Mouse (Mus musculus): ENCODE results near the gene Pcbp3. TPM values are rescaled to one million over a fixed set of nuclear protein-coding genes. Genes with fewer than 3 reads are reported as not detected.
A peak's percentile ranks its signal among the peaks of the same experiment; 100 is the strongest.
"Not testable (repeated sequence)": the region's sequence is repeated elsewhere in the genome, so short reads cannot be mapped to it uniquely, and the experiment has no call there.

The Pcbp3 gene
- polyA plus RNA-seq, 1 experiment from 2014 or later: 43.5 TPM

GRCm38 (mm10) chr10:76771086-76771485 lies 190.6 kb downstream of the Pcbp3 start:
- no peak overlapping the region for H3K4me2 ChIP-seq (replicated peaks)
- no peak overlapping the region for H3K9ac ChIP-seq
- no peaks in the 10 kb centered on the region; the same call in 1 of the 2 replicates for H3K36me3 ChIP-seq
- H3K4me1 ChIP-seq (replicated peaks): no peaks in the 10 kb centered on the region
- H3K4me3 ChIP-seq (replicated peaks): no peak overlapping the region
- no peak for ATAC-seq
- H3K27me3 ChIP-seq (replicated peaks): no peaks in the 10 kb centered on the region
- H3K27ac ChIP-seq: no peak overlapping the region
- no peaks in the 10 kb centered on the region for H3K9me3 ChIP-seq
- 60% methylated on average over 5 of the region's 5 CpGs for WGBS

DNA sequence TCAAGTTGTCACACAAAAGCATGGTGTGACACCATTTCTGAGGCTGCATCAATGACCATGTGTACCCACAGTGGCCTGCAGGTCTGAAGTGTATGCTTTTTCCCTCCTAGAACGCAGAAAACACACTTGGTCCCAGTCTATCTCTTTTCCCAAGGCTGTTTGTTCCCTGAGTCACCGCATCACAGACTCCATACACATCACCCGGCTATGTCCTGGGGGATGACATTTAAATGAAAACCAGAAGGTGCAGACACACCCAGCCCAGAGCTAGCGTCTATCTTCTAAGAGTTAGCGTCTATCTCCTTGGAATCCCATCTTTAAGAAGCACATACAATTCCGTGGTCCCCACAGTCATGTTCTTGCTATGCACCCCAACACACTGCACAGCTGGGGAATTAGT lies 192.1 kb downstream of the Pcbp3 start:
- no peak overlapping the region for H3K4me3 ChIP-seq (replicated peaks)
- no peak for ATAC-seq
- H3K9me3 ChIP-seq: no peaks in the 10 kb centered on the region
- no peaks in the 10 kb centered on the region for H3K27me3 ChIP-seq (replicated peaks)
- no peaks in the 10 kb centered on the region; the same call in 1 of the 2 replicates for H3K36me3 ChIP-seq
- H3K9ac ChIP-seq: no peak overlapping the region
- no peak overlapping the region for H3K27ac ChIP-seq
- H3K4me2 ChIP-seq (replicated peaks): no peak overlapping the region
- WGBS: 91% methylated on average over 6 of the region's 6 CpGs
- H3K4me1 ChIP-seq (replicated peaks): no peaks in the 10 kb centered on the region

- Histone ChIP-seq H3K36me3 (no peaks in the 10 kb centered on the region; the same call in 1 of the 2 replicates), H3K9ac (no peak overlapping the region), H3K27me3 (replicated peaks) (no peaks in the 10 kb centered on the region), H3K4me3 (replicated peaks) (no peak overlapping the region), H3K4me1 (replicated peaks) (no peaks in the 10 kb centered on the region), H3K4me2 (replicated peaks) (no peak overlapping the region), H3K9me3 (no peaks in the 10 kb centered on the region), H3K27ac (no peak overlapping the region)
- 91% methylated on average over 1 of the region's 1 CpGs for WGBS
- no peak for ATAC-seq
Observed at GRCm38 (mm10) chr10:76766196-76766595, 195.5 kb downstream of the Pcbp3 start.

DNA sequence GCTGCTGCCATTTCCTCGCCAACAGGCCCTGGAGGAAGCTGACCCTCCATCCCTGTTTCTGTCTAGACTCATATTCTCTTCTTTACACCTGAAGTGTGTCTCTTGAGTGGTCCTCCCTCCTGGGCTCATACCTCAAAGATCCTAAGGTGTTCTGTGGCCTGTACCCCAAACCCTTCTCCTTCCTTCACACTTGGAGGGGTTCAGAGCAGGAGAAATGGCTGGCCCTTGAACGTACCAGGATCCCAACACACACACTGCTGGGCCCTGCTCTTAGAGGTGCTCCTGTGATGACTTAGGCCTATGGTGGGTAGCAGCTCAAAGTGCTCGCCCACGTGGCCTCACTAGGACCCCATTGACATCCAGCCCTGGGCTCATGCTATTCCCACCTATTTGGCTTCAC lies 196.8 kb downstream of the Pcbp3 start:
- no peaks in the 10 kb centered on the region; the same call in 1 of the 2 replicates for H3K36me3 ChIP-seq
- H3K4me3 ChIP-seq (replicated peaks): no peak overlapping the region
- H3K9me3 ChIP-seq: no peaks in the 10 kb centered on the region
- H3K4me1 ChIP-seq (replicated peaks): no peaks in the 10 kb centered on the region
- 93% methylated on average over 4 of the region's 4 CpGs for WGBS
- ATAC-seq: no peak
- no peaks in the 10 kb centered on the region for H3K27me3 ChIP-seq (replicated peaks)
- no peak overlapping the region for H3K27ac ChIP-seq
- no peak overlapping the region for H3K4me2 ChIP-seq (replicated peaks)
- no peak overlapping the region for H3K9ac ChIP-seq

GRCm38 (mm10) chr10:76763016-76763415 lies 198.7 kb downstream of the Pcbp3 start:
- no peaks in the 10 kb centered on the region for H3K27me3 ChIP-seq (replicated peaks)
- H3K36me3 ChIP-seq: no peaks in the 10 kb centered on the region; the same call in 1 of the 2 replicates
- H3K4me3 ChIP-seq (replicated peaks): no peak overlapping the region
- H3K27ac ChIP-seq: no peak overlapping the region
- H3K4me1 ChIP-seq (replicated peaks): no peaks in the 10 kb centered on the region
- ATAC-seq: no peak
- no peaks in the 10 kb centered on the region for H3K9me3 ChIP-seq
- 93% methylated on average over 12 of the region's 12 CpGs for WGBS
- no peak overlapping the region for H3K9ac ChIP-seq
- no peak overlapping the region for H3K4me2 ChIP-seq (replicated peaks)

DNA sequence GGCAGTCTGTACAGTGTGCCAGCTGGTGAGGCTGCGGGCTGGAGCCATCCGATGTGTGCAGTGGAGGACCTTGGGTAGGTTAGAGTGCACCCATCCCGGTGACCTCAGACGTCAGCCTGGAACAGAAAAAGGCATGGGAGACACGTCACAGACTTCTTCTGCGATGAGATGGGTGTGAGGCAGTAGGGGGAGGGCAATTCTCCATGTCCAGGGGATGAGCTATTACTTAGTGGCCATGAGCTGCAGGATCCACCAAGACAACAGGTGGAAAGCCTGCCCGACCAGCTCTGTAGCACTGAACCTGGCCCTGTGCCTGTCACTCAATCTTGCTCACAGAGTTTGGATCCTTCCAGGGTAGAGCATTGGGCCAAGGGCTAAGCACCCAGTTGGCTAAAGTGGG lies 199.3 kb downstream of the Pcbp3 start:
- Histone ChIP-seq H3K4me3 (replicated peaks) (no peak overlapping the region), H3K4me2 (replicated peaks) (no peak overlapping the region), H3K36me3 (no peaks in the 10 kb centered on the region; the same call in 1 of the 2 replicates), H3K9me3 (no peaks in the 10 kb centered on the region), H3K27ac (no peak overlapping the region), H3K27me3 (replicated peaks) (no peaks in the 10 kb centered on the region), H3K9ac (no peak overlapping the region), H3K4me1 (replicated peaks) (no peaks in the 10 kb centered on the region)
- 77% methylated on average over 7 of the region's 7 CpGs for WGBS
- ATAC-seq: no peak

DNA sequence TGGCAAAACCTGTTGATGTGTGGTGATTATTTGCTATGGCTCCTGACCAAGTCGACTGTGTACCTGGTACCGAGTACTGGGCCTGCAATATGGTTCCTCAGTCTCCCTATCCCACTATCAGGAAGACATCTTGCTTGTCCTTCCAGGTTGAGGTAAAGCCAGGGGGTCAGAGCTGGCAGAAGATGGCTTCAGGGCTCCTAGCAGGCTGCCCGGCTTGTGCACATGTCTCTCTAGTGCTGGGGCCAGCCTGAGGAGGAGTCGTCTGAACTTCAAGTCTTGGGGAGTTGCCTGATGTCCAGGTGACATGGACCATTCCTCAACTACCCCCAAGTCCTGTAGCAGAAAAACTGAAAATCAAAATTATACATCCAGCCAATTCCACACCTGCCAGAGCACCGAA lies 201.8 kb downstream of the Pcbp3 start:
- no peak overlapping the region for H3K4me2 ChIP-seq (replicated peaks)
- WGBS: 89% methylated on average over 5 of the region's 5 CpGs
- ATAC-seq: no peak
- no peaks in the 10 kb centered on the region for H3K27me3 ChIP-seq (replicated peaks)
- no peaks in the 10 kb centered on the region for H3K9me3 ChIP-seq
- no peaks in the 10 kb centered on the region for H3K4me1 ChIP-seq (replicated peaks)
- no peak overlapping the region for H3K4me3 ChIP-seq (replicated peaks)
- H3K27ac ChIP-seq: no peak overlapping the region
- H3K9ac ChIP-seq: no peak overlapping the region
- no peaks in the 10 kb centered on the region for H3K36me3 ChIP-seq

DNA sequence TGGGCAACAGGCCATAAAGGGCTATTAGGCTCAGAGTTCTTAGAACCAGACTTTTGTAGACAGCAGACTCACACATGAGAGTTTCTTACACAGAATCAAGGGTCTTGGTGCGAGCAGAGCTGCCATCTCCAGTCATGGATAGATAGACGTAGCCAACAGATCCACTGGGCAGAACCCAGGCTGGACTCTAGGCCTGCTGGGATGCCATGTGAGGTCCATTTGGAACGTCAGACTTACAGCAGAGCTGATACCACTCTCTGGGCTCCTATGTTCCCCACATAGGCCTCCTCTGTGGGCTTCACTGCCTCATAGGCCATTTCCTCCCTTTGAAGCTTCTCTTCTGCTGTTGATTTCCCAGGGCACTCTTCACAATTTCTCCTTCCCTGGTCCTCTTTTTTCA lies 208.0 kb downstream of the Pcbp3 start:
- Histone ChIP-seq H3K4me3 (replicated peaks) (no peak overlapping the region), H3K4me2 (replicated peaks) (no peak overlapping the region), H3K27me3 (replicated peaks) (no peaks in the 10 kb centered on the region), H3K36me3 (no peaks in the 10 kb centered on the region), H3K9me3 (no peaks in the 10 kb centered on the region), H3K4me1 (replicated peaks) (no peaks in the 10 kb centered on the region; the same call in 1 of the 2 replicates), H3K9ac (no peak overlapping the region), H3K27ac (no peak overlapping the region)
- WGBS: 83% methylated on average over 3 of the region's 3 CpGs
- no peak for ATAC-seq

GRCm38 (mm10) chr10:76744267-76744666 lies 217.4 kb downstream of the Pcbp3 start:
- H3K27me3 ChIP-seq (replicated peaks); H3K9ac ChIP-seq; ATAC-seq; H3K27ac ChIP-seq; H3K36me3 ChIP-seq; H3K4me3 ChIP-seq (replicated peaks); H3K9me3 ChIP-seq; H3K4me1 ChIP-seq (replicated peaks); H3K4me2 ChIP-seq (replicated peaks): not testable (repeated sequence)
- WGBS: 49% methylated on average over 11 of the region's 11 CpGs

DNA sequence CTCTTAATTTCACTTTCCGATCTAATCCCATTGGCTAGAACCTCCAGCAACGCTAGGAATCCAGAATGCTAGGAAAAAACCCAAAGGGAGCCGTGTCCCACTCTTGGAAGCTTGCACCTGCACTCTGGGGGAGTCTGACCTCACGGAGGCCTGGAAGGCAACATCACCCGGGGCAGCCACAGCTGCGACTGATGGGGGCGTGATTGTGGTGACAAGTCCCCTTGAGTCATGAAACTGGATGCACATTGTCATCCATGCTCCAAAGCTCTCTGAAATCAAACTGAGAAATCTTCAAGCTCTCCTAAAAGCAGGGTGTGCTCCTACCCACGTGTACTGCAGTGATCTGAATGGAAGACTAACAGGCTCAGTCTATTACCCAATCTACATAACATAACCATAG lies 224.9 kb downstream of the Pcbp3 start:
- WGBS: 72% methylated on average over 8 of the region's 8 CpGs
- no peak overlapping the region for H3K9ac ChIP-seq
- ATAC-seq: no peak
- no peak overlapping the region for H3K27ac ChIP-seq
- no peaks in the 10 kb centered on the region for H3K36me3 ChIP-seq
- H3K4me1 ChIP-seq (replicated peaks): peaks cover 23% of the 10 kb centered on the region
- no peak overlapping the region for H3K4me3 ChIP-seq (replicated peaks)
- H3K9me3 ChIP-seq: no peaks in the 10 kb centered on the region
- no peak overlapping the region for H3K4me2 ChIP-seq (replicated peaks)
- no peaks in the 10 kb centered on the region for H3K27me3 ChIP-seq (replicated peaks)

- Histone ChIP-seq H3K27me3 (replicated peaks) (no peaks in the 10 kb centered on the region), H3K27ac (no peak overlapping the region), H3K4me1 (replicated peaks) (peaks cover 28% of the 10 kb centered on the region), H3K36me3 (no peaks in the 10 kb centered on the region), H3K4me2 (replicated peaks) (no peak overlapping the region), H3K9ac (no peak overlapping the region), H3K9me3 (no peaks in the 10 kb centered on the region), H3K4me3 (replicated peaks) (no peak overlapping the region)
- ATAC-seq: peak; percentile 63
- 2% methylated on average over 4 of the region's 4 CpGs for WGBS
Observed at GRCm38 (mm10) chr10:76734979-76735378, 226.7 kb downstream of the Pcbp3 start.

DNA sequence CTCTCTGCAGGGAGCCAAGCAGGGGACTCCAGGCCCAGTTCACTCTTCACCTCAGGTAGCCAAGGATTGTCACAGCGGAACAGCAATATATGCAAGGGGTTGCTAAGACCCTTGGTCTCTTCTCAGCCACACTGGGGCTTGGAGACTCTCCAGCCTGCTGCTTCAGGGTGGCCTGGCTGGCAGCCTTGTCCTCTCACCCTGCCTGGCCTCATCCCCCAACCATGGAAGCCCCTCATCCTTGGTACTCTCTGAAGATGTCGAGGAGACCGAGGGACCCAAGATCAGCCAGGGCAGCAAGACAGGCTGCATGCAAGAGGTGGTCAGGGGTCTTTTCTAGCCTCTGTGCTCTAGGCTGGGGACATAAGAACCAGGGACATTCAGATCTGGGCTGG lies 228.0 kb downstream of the Pcbp3 start:
- H3K4me2 ChIP-seq (replicated peaks): peak overlapping the region; percentile 45
- no peak for ATAC-seq
- H3K9ac ChIP-seq: peak overlapping the region; percentile 33; the same call in 1 of the 2 replicates
- H3K27ac ChIP-seq: peak overlapping the region; percentile 93
- H3K4me1 ChIP-seq (replicated peaks): peaks cover 28% of the 10 kb centered on the region
- H3K4me3 ChIP-seq (replicated peaks): no peak overlapping the region
- H3K27me3 ChIP-seq (replicated peaks): no peaks in the 10 kb centered on the region
- WGBS: 30% methylated on average over 3 of the region's 3 CpGs
- no peaks in the 10 kb centered on the region for H3K36me3 ChIP-seq
- H3K9me3 ChIP-seq: no peaks in the 10 kb centered on the region

- Histone ChIP-seq H3K27ac (peak overlapping the region; percentile 93), H3K4me3 (replicated peaks) (no peak overlapping the region; the same call in 1 of the 2 replicates), H3K4me2 (replicated peaks) (peak overlapping the region; percentile 45), H3K36me3 (no peaks in the 10 kb centered on the region), H3K4me1 (replicated peaks) (peaks cover 31% of the 10 kb centered on the region), H3K9me3 (no peaks in the 10 kb centered on the region), H3K27me3 (replicated peaks) (no peaks in the 10 kb centered on the region), H3K9ac (peak overlapping the region; percentile 33; the same call in 1 of the 2 replicates)
- peak; percentile 79 for ATAC-seq
- 14% methylated on average over 17 of the region's 17 CpGs for WGBS
Observed at GRCm38 (mm10) chr10:76732881-76733676, 228.6 kb downstream of the Pcbp3 start.
